Mouse (Mus musculus): ENCODE data around the gene Kcnq4. TPM values are rescaled to one million over a fixed set of nuclear protein-coding genes. Genes with fewer than 3 reads are reported as not detected.

Kcnq4 gene
- polyA plus RNA-seq, 1 experiment from 2014 or later, result 11.1 TPM

GRCm38 (mm10) chr4:120746552-120747150, 1.8 kb downstream of the Kcnq4 start:
- peak overlapping the region; percentile 95 for H3K4me2 ChIP-seq (ENCODE audit: low read length)
- H3K4me1 ChIP-seq (replicated peaks; ENCODE audit: control insufficient read depth, insufficient read depth, low read length), result peaks cover 18% of the 10 kb centered on the region
- no peaks in the 10 kb centered on the region for H3K9me3 ChIP-seq (ENCODE audit: control insufficient read depth, low read length)
- peaks cover 37% of the 10 kb centered on the region for H3K27me3 ChIP-seq (replicated peaks; ENCODE audit: control insufficient read depth, insufficient read depth, low read length)
- no peak overlapping the region for H3K27ac ChIP-seq (ENCODE audit: low read length)
- 2% methylated on average over 45 of the region's 53 CpGs for WGBS
- peak overlapping the region; percentile 66 for H3K9ac ChIP-seq (replicated peaks; ENCODE audit: low read depth, low read length)
- peak overlapping the region; percentile 66 for H3K4me3 ChIP-seq (replicated peaks; ENCODE audit: low read length)
- peak; percentile 78 for ATAC-seq
- H3K36me3 ChIP-seq (ENCODE audit: control insufficient read depth, insufficient read depth), result no peaks in the 10 kb centered on the region

GRCm38 (mm10) chr4:120745731-120746551, 2.5 kb downstream of the Kcnq4 start:
- no peaks in the 10 kb centered on the region for H3K9me3 ChIP-seq (ENCODE audit: control insufficient read depth, low read length)
- peak overlapping the region; percentile 95 for H3K4me2 ChIP-seq (ENCODE audit: low read length)
- H3K9ac ChIP-seq (replicated peaks; ENCODE audit: low read depth, low read length), result no peak overlapping the region
- no peak overlapping the region for H3K27ac ChIP-seq (ENCODE audit: low read length)
- no peaks in the 10 kb centered on the region for H3K36me3 ChIP-seq (ENCODE audit: control insufficient read depth, insufficient read depth)
- 17% methylated on average over 10 of the region's 10 CpGs for WGBS
- peaks cover 18% of the 10 kb centered on the region for H3K4me1 ChIP-seq (replicated peaks; ENCODE audit: control insufficient read depth, insufficient read depth, low read length)
- no peak for ATAC-seq
- no peak overlapping the region for H3K4me3 ChIP-seq (replicated peaks; ENCODE audit: low read length)
- peaks cover 33% of the 10 kb centered on the region for H3K27me3 ChIP-seq (replicated peaks; ENCODE audit: control insufficient read depth, insufficient read depth, low read length)

GRCm38 (mm10) chr4:120743636-120744035, 4.8 kb downstream of the Kcnq4 start:
- 48% methylated on average over 3 of the region's 3 CpGs for WGBS
- no peak overlapping the region for H3K27ac ChIP-seq (ENCODE audit: low read length)
- peaks cover 15% of the 10 kb centered on the region for H3K27me3 ChIP-seq (replicated peaks; ENCODE audit: control insufficient read depth, insufficient read depth, low read length)
- no peaks in the 10 kb centered on the region for H3K9me3 ChIP-seq (ENCODE audit: control insufficient read depth, low read length)
- H3K4me1 ChIP-seq (replicated peaks; ENCODE audit: control insufficient read depth, insufficient read depth, low read length), result peaks cover 17% of the 10 kb centered on the region
- no peak for ATAC-seq
- H3K4me2 ChIP-seq (ENCODE audit: low read length), result no peak overlapping the region
- no peak overlapping the region for H3K4me3 ChIP-seq (replicated peaks; ENCODE audit: low read length)
- no peak overlapping the region for H3K9ac ChIP-seq (replicated peaks; ENCODE audit: low read depth, low read length)
- H3K36me3 ChIP-seq (ENCODE audit: control insufficient read depth, insufficient read depth), result no peaks in the 10 kb centered on the region

GRCm38 (mm10) chr4:120741303-120741702, 7.1 kb downstream of the Kcnq4 start:
- H3K4me2 ChIP-seq (ENCODE audit: low read length), result no peak overlapping the region
- no peak overlapping the region for H3K4me3 ChIP-seq (replicated peaks; ENCODE audit: low read length)
- H3K9me3 ChIP-seq (ENCODE audit: control insufficient read depth, low read length), result no peaks in the 10 kb centered on the region
- ATAC-seq, result no peak; the same call in 1 of the 2 replicates
- no peak overlapping the region for H3K9ac ChIP-seq (replicated peaks; ENCODE audit: low read depth, low read length)
- H3K27ac ChIP-seq (ENCODE audit: low read length), result no peak overlapping the region
- WGBS, result 74% methylated on average over 6 of the region's 6 CpGs
- H3K27me3 ChIP-seq (replicated peaks; ENCODE audit: control insufficient read depth, insufficient read depth, low read length), result peaks cover 6% of the 10 kb centered on the region
- H3K36me3 ChIP-seq (ENCODE audit: control insufficient read depth, insufficient read depth), result no peaks in the 10 kb centered on the region
- H3K4me1 ChIP-seq (replicated peaks; ENCODE audit: control insufficient read depth, insufficient read depth, low read length), result no peaks in the 10 kb centered on the region

GRCm38 (mm10) chr4:120734012-120734622, 14.3 kb downstream of the Kcnq4 start:
- H3K9me3 ChIP-seq (ENCODE audit: control insufficient read depth, low read length), result no peaks in the 10 kb centered on the region
- H3K4me3 ChIP-seq (replicated peaks; ENCODE audit: low read length), result no peak overlapping the region
- no peaks in the 10 kb centered on the region for H3K36me3 ChIP-seq (ENCODE audit: control insufficient read depth, insufficient read depth)
- H3K9ac ChIP-seq (replicated peaks; ENCODE audit: low read depth, low read length), result no peak overlapping the region
- no peak overlapping the region for H3K4me2 ChIP-seq (ENCODE audit: low read length)
- H3K27ac ChIP-seq (ENCODE audit: low read length), result no peak overlapping the region
- 72% methylated on average over 5 of the region's 5 CpGs for WGBS
- H3K27me3 ChIP-seq (replicated peaks; ENCODE audit: control insufficient read depth, insufficient read depth, low read length), result no peaks in the 10 kb centered on the region
- ATAC-seq, result no peak
- H3K4me1 ChIP-seq (replicated peaks; ENCODE audit: control insufficient read depth, insufficient read depth, low read length), result peaks cover 9% of the 10 kb centered on the region

GRCm38 (mm10) chr4:120732737-120733136, 15.7 kb downstream of the Kcnq4 start:
- H3K4me2 ChIP-seq (ENCODE audit: low read length), result no peak overlapping the region
- H3K27ac ChIP-seq (ENCODE audit: low read length), result no peak overlapping the region
- WGBS, result 82% methylated on average over 6 of the region's 6 CpGs
- peaks cover 9% of the 10 kb centered on the region for H3K4me1 ChIP-seq (replicated peaks; ENCODE audit: control insufficient read depth, insufficient read depth, low read length)
- H3K36me3 ChIP-seq (ENCODE audit: control insufficient read depth, insufficient read depth), result no peaks in the 10 kb centered on the region
- no peak overlapping the region for H3K4me3 ChIP-seq (replicated peaks; ENCODE audit: low read length)
- H3K9me3 ChIP-seq (ENCODE audit: control insufficient read depth, low read length), result no peaks in the 10 kb centered on the region
- H3K9ac ChIP-seq (replicated peaks; ENCODE audit: low read depth, low read length), result no peak overlapping the region
- no peaks in the 10 kb centered on the region for H3K27me3 ChIP-seq (replicated peaks; ENCODE audit: control insufficient read depth, insufficient read depth, low read length)
- no peak for ATAC-seq

GRCm38 (mm10) chr4:120731030-120731644, 17.3 kb downstream of the Kcnq4 start:
- Histone ChIP-seq H3K4me3 (replicated peaks; ENCODE audit: low read length) (peak overlapping the region; percentile 55), H3K4me2 (ENCODE audit: low read length) (peak overlapping the region; percentile 98), H3K9ac (replicated peaks; ENCODE audit: low read depth, low read length) (peak overlapping the region; percentile 66), H3K36me3 (ENCODE audit: control insufficient read depth, insufficient read depth) (no peaks in the 10 kb centered on the region), H3K4me1 (replicated peaks; ENCODE audit: control insufficient read depth, insufficient read depth, low read length) (peaks cover 9% of the 10 kb centered on the region), H3K27ac (ENCODE audit: low read length) (no peak overlapping the region), H3K9me3 (ENCODE audit: control insufficient read depth, low read length) (no peaks in the 10 kb centered on the region), H3K27me3 (replicated peaks; ENCODE audit: control insufficient read depth, insufficient read depth, low read length) (no peaks in the 10 kb centered on the region)
- under 1% methylated on average over 37 of the region's 40 CpGs for WGBS
- ATAC-seq, result peak; percentile 89

- Histone ChIP-seq H3K4me2 (ENCODE audit: low read length) (peak overlapping the region; percentile 98), H3K9ac (replicated peaks; ENCODE audit: low read depth, low read length) (peak overlapping the region; percentile 66; the same call in 1 of the 2 replicates), H3K4me1 (replicated peaks; ENCODE audit: control insufficient read depth, insufficient read depth, low read length) (peaks cover 9% of the 10 kb centered on the region), H3K36me3 (ENCODE audit: control insufficient read depth, insufficient read depth) (no peaks in the 10 kb centered on the region), H3K4me3 (replicated peaks; ENCODE audit: low read length) (peak overlapping the region; percentile 55), H3K9me3 (ENCODE audit: control insufficient read depth, low read length) (no peaks in the 10 kb centered on the region), H3K27me3 (replicated peaks; ENCODE audit: control insufficient read depth, insufficient read depth, low read length) (no peaks in the 10 kb centered on the region), H3K27ac (ENCODE audit: low read length) (no peak overlapping the region)
- no peak for ATAC-seq
- WGBS, result 31% methylated on average over 6 of the region's 6 CpGs
Measured at GRCm38 (mm10) chr4:120730574-120730973, 17.8 kb downstream of the Kcnq4 start.

- Histone ChIP-seq H3K9me3 (ENCODE audit: control insufficient read depth, low read length) (no peaks in the 10 kb centered on the region), H3K36me3 (ENCODE audit: control insufficient read depth, insufficient read depth) (no peaks in the 10 kb centered on the region), H3K9ac (replicated peaks; ENCODE audit: low read depth, low read length) (no peak overlapping the region), H3K4me2 (ENCODE audit: low read length) (no peak overlapping the region), H3K27ac (ENCODE audit: low read length) (no peak overlapping the region), H3K27me3 (replicated peaks; ENCODE audit: control insufficient read depth, insufficient read depth, low read length) (no peaks in the 10 kb centered on the region), H3K4me1 (replicated peaks; ENCODE audit: control insufficient read depth, insufficient read depth, low read length) (peaks cover 9% of the 10 kb centered on the region), H3K4me3 (replicated peaks; ENCODE audit: low read length) (no peak overlapping the region)
- no peak for ATAC-seq
- WGBS, result 73% methylated on average over 6 of the region's 6 CpGs
Measured at GRCm38 (mm10) chr4:120730146-120730545, 18.3 kb downstream of the Kcnq4 start.

Measured in forebrain, embryonic 16.5 days (tissue).